Mouse (Mus musculus): Measurements from ENCODE around the gene Pde12. TPM values are rescaled to one million over a fixed set of nuclear protein-coding genes. Genes with fewer than 3 reads are reported as not detected.

The Pde12 gene
- polyA plus RNA-seq, 1 experiment = 4.0 TPM

DNA sequence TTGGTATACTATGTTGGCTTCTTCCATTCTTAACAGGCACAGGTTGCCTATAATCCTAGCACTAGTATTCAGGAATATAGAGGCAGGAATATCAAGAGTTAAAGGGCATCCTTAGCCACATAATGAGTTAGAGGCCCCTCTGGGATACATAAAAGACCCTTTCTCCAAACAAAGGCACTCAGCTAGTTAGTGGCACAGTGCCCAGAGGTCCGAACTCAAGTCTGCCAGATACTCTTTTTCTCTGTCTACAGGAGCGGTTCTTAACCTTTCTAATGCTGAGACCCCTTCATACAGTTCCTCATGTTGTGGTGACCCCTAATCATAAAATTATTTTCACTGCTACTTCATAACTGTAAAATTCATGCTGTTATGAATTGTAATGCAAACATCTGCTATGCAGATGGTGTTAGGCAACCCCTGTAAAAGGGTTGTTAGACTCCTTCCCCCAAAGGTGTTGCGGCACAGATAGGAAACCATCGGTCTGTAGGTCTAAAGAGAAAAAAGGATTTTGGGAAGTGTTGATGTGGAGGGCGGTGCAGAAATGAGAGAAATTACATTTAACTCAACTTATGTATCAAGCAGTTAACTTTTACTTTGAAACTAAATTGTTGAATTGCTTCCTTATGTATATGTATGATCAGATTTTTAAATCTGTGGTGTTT, 23.6 kb downstream of the Pde12 start:
- TF ChIP-seq CTCF (IDR thresholded peaks at IDR 0.05; ENCODE audit: extremely low read depth, insufficient read depth, insufficient read length, insufficient replicate concordance) = no peak
- TF ChIP-seq POLR2A (IDR thresholded peaks at IDR 0.05; ENCODE audit: low read depth, low read length) = no peak
- Histone ChIP-seq H3K27me3 (ENCODE audit: control insufficient read depth, insufficient read depth, low read length) (no peaks in the 10 kb centered on the region), H3K27ac (ENCODE audit: insufficient read depth, low read length) (no peak overlapping the region), H3K36me3 (ENCODE audit: control insufficient read depth, insufficient read depth, low read length) (peaks cover 5% of the 10 kb centered on the region), H3K4me1 (ENCODE audit: control insufficient read depth, insufficient read depth, insufficient read length) (no peaks in the 10 kb centered on the region; the same call in 1 of the 2 replicates), H3K4me3 (ENCODE audit: extremely low read depth, insufficient read depth, insufficient read length) (no peak overlapping the region)
- WGBS = 87% methylated on average over 5 of the region's 5 CpGs
- DNase-seq (ENCODE audit: low read depth in 1 of 2, low spot score in 2 of 2) = no peak

DNA sequence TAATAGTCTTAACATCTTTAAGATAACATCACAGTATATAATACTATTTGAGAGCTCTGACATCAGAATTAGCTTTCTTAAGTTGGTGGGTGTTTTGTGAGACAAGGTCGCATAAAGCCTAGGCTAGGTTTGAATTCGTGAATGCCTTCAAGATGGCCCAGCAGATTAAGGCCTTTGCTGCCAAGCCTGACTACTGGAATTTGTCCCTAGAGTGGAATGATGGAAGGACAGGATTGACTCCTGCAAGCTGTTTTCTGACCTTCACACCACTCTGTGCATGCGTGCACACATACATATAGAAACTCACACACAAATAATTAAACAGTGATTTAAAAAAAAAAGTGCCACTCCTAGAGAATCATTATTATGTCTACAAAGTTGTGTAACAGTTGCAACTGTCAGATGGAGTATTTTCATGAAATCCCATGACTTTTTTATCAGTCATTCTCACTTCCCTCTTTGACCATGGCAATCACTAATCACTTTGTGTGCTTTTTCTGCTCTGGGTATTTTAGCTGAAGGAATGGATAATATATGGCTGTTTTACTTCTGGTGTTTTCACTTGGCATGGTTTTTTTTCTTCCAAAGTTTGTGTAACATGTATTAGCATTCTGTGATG, 26.6 kb downstream of the Pde12 start:
- Histone ChIP-seq H3K4me1 (ENCODE audit: control insufficient read depth, insufficient read depth, insufficient read length) (no peaks in the 10 kb centered on the region; the same call in 1 of the 2 replicates), H3K36me3 (ENCODE audit: control insufficient read depth, insufficient read depth, low read length) (peaks cover 4% of the 10 kb centered on the region; the same call in 1 of the 2 replicates), H3K4me3 (ENCODE audit: extremely low read depth, insufficient read depth, insufficient read length) (no peak overlapping the region), H3K27ac (ENCODE audit: insufficient read depth, low read length) (no peak overlapping the region), H3K27me3 (ENCODE audit: control insufficient read depth, insufficient read depth, low read length) (no peaks in the 10 kb centered on the region)
- WGBS = 61% methylated on average over 3 of the region's 3 CpGs
- no peak for DNase-seq (ENCODE audit: low read depth in 1 of 2, low spot score in 2 of 2)
- TF ChIP-seq POLR2A (IDR thresholded peaks at IDR 0.05; ENCODE audit: low read depth, low read length) = no peak
- no peak for TF ChIP-seq CTCF (IDR thresholded peaks at IDR 0.05; ENCODE audit: extremely low read depth, insufficient read depth, insufficient read length, insufficient replicate concordance)

DNA sequence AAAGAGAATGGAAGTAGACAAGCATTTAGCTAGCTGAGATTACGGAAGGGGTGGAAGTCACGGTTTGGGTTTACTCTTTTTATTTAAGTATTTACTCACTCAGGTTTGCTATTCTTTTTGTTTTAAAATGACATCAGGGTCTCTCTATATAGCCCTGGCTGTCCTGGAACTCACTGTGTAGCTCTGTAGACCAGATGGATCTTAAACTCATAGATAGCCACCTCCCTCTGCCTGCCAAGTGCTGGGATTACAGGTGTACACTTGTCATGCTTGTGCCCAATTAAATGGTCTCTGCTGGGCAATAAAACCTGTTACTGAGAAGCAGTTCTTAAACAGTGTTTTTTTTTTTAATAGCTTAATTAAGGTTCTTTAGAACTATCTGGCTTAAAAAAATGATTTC, 29.7 kb downstream of the Pde12 start:
- no peak overlapping the region for H3K27ac ChIP-seq (ENCODE audit: insufficient read depth, low read length)
- DNase-seq (ENCODE audit: low read depth in 1 of 2, low spot score in 2 of 2) = no peak
- H3K4me1 ChIP-seq (ENCODE audit: control insufficient read depth, insufficient read depth, insufficient read length) = peaks cover 3% of the 10 kb centered on the region; the same call in 1 of the 2 replicates
- TF ChIP-seq POLR2A (IDR thresholded peaks at IDR 0.05; ENCODE audit: low read depth, low read length) (no peak), CTCF (IDR thresholded peaks at IDR 0.05; ENCODE audit: extremely low read depth, insufficient read depth, insufficient read length, insufficient replicate concordance) (no peak)
- no peak overlapping the region; the same call in 1 of the 2 replicates for H3K4me3 ChIP-seq (ENCODE audit: extremely low read depth, insufficient read depth, insufficient read length)
- H3K27me3 ChIP-seq (ENCODE audit: control insufficient read depth, insufficient read depth, low read length) = no peaks in the 10 kb centered on the region
- no peaks in the 10 kb centered on the region for H3K36me3 ChIP-seq (ENCODE audit: control insufficient read depth, insufficient read depth, low read length)
- 49% methylated on average over 2 of the region's 2 CpGs for WGBS

DNA sequence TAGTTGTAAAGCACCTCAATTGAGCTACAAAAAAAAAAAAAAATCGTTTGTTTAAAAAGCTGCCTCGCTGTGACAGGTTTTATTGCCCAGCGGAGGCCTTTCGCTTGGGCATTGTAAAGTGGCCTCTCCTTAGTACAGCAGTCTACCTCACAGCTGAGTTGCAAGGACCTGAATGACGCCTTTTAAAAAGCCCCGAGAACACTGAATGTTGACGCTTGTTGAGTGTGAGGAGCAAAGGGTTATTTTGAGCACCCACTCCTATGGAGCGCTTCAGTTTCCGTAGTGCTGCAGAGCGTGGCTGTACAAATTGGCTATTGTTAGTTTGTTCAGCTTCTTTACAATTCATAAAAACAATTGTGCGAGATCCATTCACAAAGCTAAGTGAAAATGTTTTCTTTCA, 30.4 kb downstream of the Pde12 start:
- Histone ChIP-seq H3K36me3 (ENCODE audit: control insufficient read depth, insufficient read depth, low read length) (no peaks in the 10 kb centered on the region), H3K27me3 (ENCODE audit: control insufficient read depth, insufficient read depth, low read length) (no peaks in the 10 kb centered on the region), H3K4me3 (ENCODE audit: extremely low read depth, insufficient read depth, insufficient read length) (peak overlapping the region; percentile 43), H3K4me1 (ENCODE audit: control insufficient read depth, insufficient read depth, insufficient read length) (peaks cover 3% of the 10 kb centered on the region; the same call in 1 of the 2 replicates), H3K27ac (ENCODE audit: insufficient read depth, low read length) (peak overlapping the region; percentile 4; the same call in 1 of the 2 replicates)
- no peak for DNase-seq (ENCODE audit: low read depth in 1 of 2, low spot score in 2 of 2)
- 2% methylated on average over 11 of the region's 11 CpGs for WGBS
- TF ChIP-seq CTCF (IDR thresholded peaks at IDR 0.05; ENCODE audit: extremely low read depth, insufficient read depth, insufficient read length, insufficient replicate concordance) (no peak), POLR2A (IDR thresholded peaks at IDR 0.05; ENCODE audit: low read depth, low read length) (no peak)

DNA sequence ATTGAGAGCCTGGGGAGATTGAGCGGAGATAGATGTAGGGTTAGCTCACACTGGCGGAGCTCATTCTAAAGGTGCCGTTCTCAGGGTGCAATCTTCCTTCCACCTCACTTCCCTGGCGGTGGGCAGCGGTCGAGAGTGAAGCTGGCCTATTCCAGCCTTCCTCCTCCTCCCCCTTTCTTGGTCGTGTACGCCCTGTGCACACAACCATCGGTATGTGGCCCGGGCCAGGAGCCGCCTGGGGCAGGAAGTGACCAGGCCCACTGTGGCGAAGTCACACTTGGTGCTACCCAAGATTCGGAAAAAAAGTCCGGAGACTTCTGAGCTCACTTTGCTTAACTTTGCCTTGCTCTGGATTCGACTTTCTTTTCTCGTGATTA, 31.0 kb downstream of the Pde12 start:
- peak; percentile 17 to 55 for DNase-seq (ENCODE audit: low read depth in 1 of 2, low spot score in 2 of 2)
- WGBS = 0% methylated on average over 16 of the region's 16 CpGs
- H3K4me1 ChIP-seq (ENCODE audit: control insufficient read depth, insufficient read depth, insufficient read length) = peaks cover 3% of the 10 kb centered on the region; the same call in 1 of the 2 replicates
- H3K27ac ChIP-seq (ENCODE audit: insufficient read depth, low read length) = peak overlapping the region; percentile 95
- TF ChIP-seq POLR2A (IDR thresholded peaks at IDR 0.05; ENCODE audit: low read depth, low read length) = no peak
- no peak for TF ChIP-seq CTCF (IDR thresholded peaks at IDR 0.05; ENCODE audit: extremely low read depth, insufficient read depth, insufficient read length, insufficient replicate concordance)
- no peaks in the 10 kb centered on the region for H3K36me3 ChIP-seq (ENCODE audit: control insufficient read depth, insufficient read depth, low read length)
- peak overlapping the region; percentile 90 for H3K4me3 ChIP-seq (ENCODE audit: extremely low read depth, insufficient read depth, insufficient read length)
- H3K27me3 ChIP-seq (ENCODE audit: control insufficient read depth, insufficient read depth, low read length) = no peaks in the 10 kb centered on the region

DNA sequence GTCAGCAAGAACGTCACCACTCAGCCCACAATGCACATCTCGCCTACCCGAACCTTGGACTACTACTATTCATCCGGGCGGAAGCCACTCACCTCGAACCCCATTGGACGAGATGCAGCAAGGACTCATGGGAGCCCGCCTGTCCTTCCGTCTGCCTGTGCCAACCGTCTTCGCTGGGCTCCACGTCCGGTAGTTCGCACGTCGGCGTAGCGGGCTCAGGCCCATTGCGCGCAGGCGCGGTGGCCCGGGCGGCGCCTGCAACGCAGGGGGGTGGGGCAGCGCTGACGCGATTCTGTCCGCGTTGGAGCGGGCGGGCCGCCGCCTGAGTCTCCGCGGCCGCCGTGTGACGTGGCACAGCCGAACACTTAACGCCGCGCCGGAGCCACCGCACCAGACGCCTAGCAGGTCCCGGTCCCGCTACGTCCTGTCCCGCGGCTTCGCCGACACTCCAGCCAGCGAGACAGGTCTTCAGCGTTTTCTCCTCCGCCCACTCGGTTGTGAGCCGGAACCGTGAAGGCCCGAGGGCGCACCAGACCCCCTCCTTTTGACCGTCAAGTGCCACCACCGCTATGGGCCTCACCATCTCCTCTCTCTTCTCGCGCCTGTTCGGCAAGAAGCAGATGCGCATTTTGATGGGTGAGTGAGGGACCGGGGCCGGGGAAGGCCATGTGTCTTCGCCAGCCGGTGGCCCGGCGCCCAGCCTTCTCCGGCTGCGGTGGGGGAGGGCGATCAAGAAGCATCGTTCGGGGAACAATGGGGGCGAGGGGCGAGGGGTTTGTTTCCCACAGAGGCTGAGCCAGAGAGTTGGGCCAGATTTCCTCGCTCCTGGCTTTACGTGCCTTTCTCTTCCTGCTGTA, 31.6 kb downstream of the Pde12 start, which contains the start of gene Arf4:
Gene Arf4 (plus strand): TSS at position 224 of the 857 bp plus-strand sequence.
- Histone ChIP-seq H3K36me3 (ENCODE audit: control insufficient read depth, insufficient read depth, low read length) (no peaks in the 10 kb centered on the region), H3K4me1 (ENCODE audit: control insufficient read depth, insufficient read depth, insufficient read length) (peaks cover 3% of the 10 kb centered on the region; the same call in 1 of the 2 replicates), H3K27me3 (ENCODE audit: control insufficient read depth, insufficient read depth, low read length) (no peaks in the 10 kb centered on the region), H3K4me3 (ENCODE audit: extremely low read depth, insufficient read depth, insufficient read length) (peak within 1 kb of the TSS; percentile 90), H3K27ac (ENCODE audit: insufficient read depth, low read length) (peak within 1 kb of the TSS; percentile 95)
- TF ChIP-seq CTCF (IDR thresholded peaks at IDR 0.05; ENCODE audit: extremely low read depth, insufficient read depth, insufficient read length, insufficient replicate concordance) (no peak), POLR2A (IDR thresholded peaks at IDR 0.05; ENCODE audit: low read depth, low read length) (peak; percentile 82)
- under 1% methylated on average over 83 of the region's 83 CpGs for WGBS
- DNase-seq (ENCODE audit: low read depth in 1 of 2, low spot score in 2 of 2) = peak; percentile 96 to 97
